In genomic region chr1:63272125-63272675, GRCm38 (mm10) we compare ENCODE assay signal across 10 mouse cellular contexts. TPM values are rescaled to one million over a fixed set of nuclear protein-coding genes. Genes with fewer than 3 reads are reported as not detected.
A peak's percentile ranks its signal among the peaks of the same experiment; 100 is the strongest.
DNase-seq lines count a peak whose midpoint lies in the region; ATAC-seq lines count a peak whose summit lies in the region.
"Had no signal": no experiment of that assay in that cellular context is flagged by ENCODE, and none has a peak within 500 bp of the region (broad histone marks: within the 10 kb centered on the region; RNA-seq: fewer than 3 reads in every experiment).

No protein-coding gene starts in this region.

- no peaks in the 10 kb centered on the region for H3K36me3 ChIP-seq in lung, embryonic 15.5 days
- no peaks in the 10 kb centered on the region for H3K36me3 ChIP-seq in embryonic facial prominence, embryonic 13.5 days
- no peaks in the 10 kb centered on the region for H3K36me3 ChIP-seq in hindbrain, embryonic 15.5 days
- H3K36me3 ChIP-seq in neural tube, embryonic 12.5 days: no peaks in the 10 kb centered on the region
- H3K36me3 ChIP-seq: liver, embryonic 15.5 days had no signal

- H3K9ac ChIP-seq in lung, embryonic 15.5 days: no peak overlapping the region
- H3K9ac ChIP-seq in embryonic facial prominence, embryonic 13.5 days: no peak overlapping the region
- no peak overlapping the region for H3K9ac ChIP-seq in hindbrain, embryonic 15.5 days
- H3K9ac ChIP-seq in neural tube, embryonic 12.5 days: no peak overlapping the region
- H3K9ac ChIP-seq: liver, embryonic 15.5 days had no signal

- no peak overlapping the region for H3K27ac ChIP-seq in lung, embryonic 15.5 days
- peak overlapping the region; percentile 78 for H3K27ac ChIP-seq in embryonic facial prominence, embryonic 13.5 days
- H3K27ac ChIP-seq in hindbrain, embryonic 15.5 days (replicated peaks): peak overlapping the region; percentile 83
- no peak overlapping the region for H3K27ac ChIP-seq in neural tube, embryonic 12.5 days
- H3K27ac ChIP-seq: layer of hippocampus, adult 2 months; liver, embryonic 15.5 days had no signal

- 20% methylated on average over 8 of the region's 8 CpGs for WGBS in lung, embryonic 15.5 days
- 23% methylated on average over 8 of the region's 8 CpGs for WGBS in embryonic facial prominence, embryonic 13.5 days
- WGBS in hindbrain, embryonic 15.5 days: 31% methylated on average over 8 of the region's 8 CpGs
- 41% methylated on average over 8 of the region's 8 CpGs for WGBS in neural tube, embryonic 12.5 days

- no peak for ATAC-seq in lung, embryonic 15.5 days (ENCODE audit: borderline replicate concordance, extremely low read depth, low FRiP score, low TSS enrichment)
- no peak for ATAC-seq in embryonic facial prominence, embryonic 13.5 days (ENCODE audit: insufficient number of reproducible peaks, insufficient read depth, low FRiP score, low TSS enrichment, low read depth)
- ATAC-seq in hindbrain, embryonic 15.5 days (ENCODE audit: low FRiP score, low read depth): no peak
- no peak for ATAC-seq in neural tube, embryonic 12.5 days (ENCODE audit: low FRiP score, low read depth)

- H3K9me3 ChIP-seq in lung, embryonic 15.5 days: no peaks in the 10 kb centered on the region
- no peaks in the 10 kb centered on the region for H3K9me3 ChIP-seq in embryonic facial prominence, embryonic 13.5 days
- no peaks in the 10 kb centered on the region for H3K9me3 ChIP-seq in hindbrain, embryonic 15.5 days
- no peaks in the 10 kb centered on the region for H3K9me3 ChIP-seq in neural tube, embryonic 12.5 days
- H3K9me3 ChIP-seq: liver, embryonic 15.5 days had no signal

- DNase-seq in lung, postnatal 10 days: no peak
- DNase-seq in right cerebral cortex, adult 18-20 months: no peak
- no peak for DNase-seq in left cerebral cortex, adult 18-20 months (ENCODE audit: low spot score in 2 of 2)
- DNase-seq in spleen, adult 18-20 months: no peak

- no peak overlapping the region for H3K4me3 ChIP-seq in lung, embryonic 15.5 days
- peak overlapping the region; percentile 58; the same call in 1 of the 2 replicates for H3K4me3 ChIP-seq in embryonic facial prominence, embryonic 13.5 days
- H3K4me3 ChIP-seq in hindbrain, embryonic 15.5 days: peak overlapping the region; percentile 50
- no peak overlapping the region for H3K4me3 ChIP-seq in neural tube, embryonic 12.5 days

- peaks cover 12% of the 10 kb centered on the region for H3K4me1 ChIP-seq in lung, embryonic 15.5 days
- H3K4me1 ChIP-seq in embryonic facial prominence, embryonic 13.5 days: no peaks in the 10 kb centered on the region
- no peaks in the 10 kb centered on the region for H3K4me1 ChIP-seq in hindbrain, embryonic 15.5 days (replicated peaks)
- peaks cover 7% of the 10 kb centered on the region; the same call in 1 of the 2 replicates for H3K4me1 ChIP-seq in neural tube, embryonic 12.5 days
- H3K4me1 ChIP-seq: liver, embryonic 15.5 days had no signal

- 0 out of 2 replicates have a peak overlapping the region, but pooled peaks have one; percentile 86 for H3K4me2 ChIP-seq in lung, embryonic 15.5 days
- peak overlapping the region; percentile 61 for H3K4me2 ChIP-seq in embryonic facial prominence, embryonic 13.5 days
- peak overlapping the region; percentile 58 for H3K4me2 ChIP-seq in hindbrain, embryonic 15.5 days
- peak overlapping the region; percentile 62; the same call in 1 of the 2 replicates for H3K4me2 ChIP-seq in neural tube, embryonic 12.5 days (replicated peaks)

- peaks cover 88% of the 10 kb centered on the region for H3K27me3 ChIP-seq in lung, embryonic 15.5 days
- H3K27me3 ChIP-seq in embryonic facial prominence, embryonic 13.5 days: peaks cover 82% of the 10 kb centered on the region
- H3K27me3 ChIP-seq in hindbrain, embryonic 15.5 days: peaks cover 40% of the 10 kb centered on the region
- H3K27me3 ChIP-seq in neural tube, embryonic 12.5 days (replicated peaks): peaks cover 58% of the 10 kb centered on the region

RNA-seq across cellular contexts. Expression of gene Zdbf2, which starts 0.9 kb away (rescaled TPM):
- 5.0 and 7.9 TPM in 2 replicates for polyA plus RNA-seq in lung, embryonic 15.5 days (2015; fragmentation: Nextera tagmentation; extraction: Ambion mirVana)
- 12.2 and 13.0 TPM in 2 replicates for polyA plus RNA-seq in embryonic facial prominence, embryonic 13.5 days (2015; fragmentation: Nextera tagmentation; extraction: Ambion mirVana)
- polyA plus RNA-seq in hindbrain, embryonic 15.5 days (2015; fragmentation: Nextera tagmentation; extraction: Ambion mirVana): 30.4 and 37.8 TPM in 2 replicates
- 14.7 and 19.7 TPM in 2 replicates for polyA plus RNA-seq in neural tube, embryonic 12.5 days (2016; fragmentation: Nextera tagmentation; extraction: Ambion mirVana)
- total RNA-seq in left cerebral cortex, adult 18-20 months (2021): 10 to 100 TPM; 12.9 to 23.3 TPM

RNA-seq across cellular contexts. Expression of gene Gpr1, which starts 57.9 kb away (rescaled TPM):
- polyA plus RNA-seq in lung, embryonic 15.5 days (2015; fragmentation: Nextera tagmentation; extraction: Ambion mirVana): not detected in 2 replicates
- 0.14 TPM in 1 of 2 replicates, not detected in the other for polyA plus RNA-seq in embryonic facial prominence, embryonic 13.5 days (2015; fragmentation: Nextera tagmentation; extraction: Ambion mirVana)
- 0.44 and 0.73 TPM in 2 replicates for polyA plus RNA-seq in hindbrain, embryonic 15.5 days (2015; fragmentation: Nextera tagmentation; extraction: Ambion mirVana)
- 0.35 and 0.42 TPM in 2 replicates for polyA plus RNA-seq in neural tube, embryonic 12.5 days (2016; fragmentation: Nextera tagmentation; extraction: Ambion mirVana)
- total RNA-seq in left cerebral cortex, adult 18-20 months (2021): under 1 TPM; 0.53 to 0.73 TPM

Comparison
In these comparisons a context has a peak if more than half of its experiments do, and no peak if none do; other contexts are left out.
1. H3K27ac ChIP-seq: peak in embryonic facial prominence, embryonic 13.5 days (single experiment) and hindbrain, embryonic 15.5 days (single experiment); none in lung, embryonic 15.5 days (single experiment) and neural tube, embryonic 12.5 days (single experiment).
2. H3K4me3 ChIP-seq: peak in embryonic facial prominence, embryonic 13.5 days (single experiment) and hindbrain, embryonic 15.5 days (single experiment); none in lung, embryonic 15.5 days (single experiment) and neural tube, embryonic 12.5 days (single experiment).
3. Peak in every context shown above with its lines, with median percentiles within 50 percentile points of each other: H3K4me2 ChIP-seq.